Mouse (Mus musculus): ENCODE results near the gene 1700017N19Rik. TPM values are rescaled to one million over a fixed set of nuclear protein-coding genes. Genes with fewer than 3 reads are reported as not detected.

1700017N19Rik gene
- not detected for polyA plus RNA-seq (2014; fragmentation: Illumina TruSeq; extraction: RNeasy Lipid Tissue Mini Kit (QIAGEN cat#74804))

DNA sequence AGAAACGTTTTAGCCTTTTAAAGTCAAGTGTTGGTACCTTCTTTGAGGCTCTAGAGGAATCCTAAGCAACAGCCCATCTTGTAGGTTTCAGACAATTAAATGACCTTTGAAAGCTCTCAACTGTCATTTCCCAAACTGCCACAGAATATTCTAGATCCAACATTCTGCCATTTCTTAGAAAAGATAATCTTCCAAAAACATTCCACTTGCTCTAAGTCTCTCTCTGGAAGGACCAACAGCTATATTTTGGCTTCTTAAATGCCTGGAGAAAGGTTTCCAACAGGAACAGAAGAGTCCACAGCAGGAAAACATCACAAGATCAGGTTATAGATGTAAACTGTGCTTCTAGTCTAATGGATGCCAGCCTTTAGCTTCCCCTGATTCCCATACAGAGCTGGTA is at the start of gene 1700017N19Rik, which contains the start of gene 4930430F08Rik:
1700017N19Rik (plus strand) TSS at position 162 of the 400 bp plus-strand sequence.
4930430F08Rik (minus strand) TSS at position 101 of the 400 bp plus-strand sequence.

Other genes starting within 250 kb of the 1700017N19Rik start
- gene Gm4302, start 249.6 kb upstream of the 1700017N19Rik start, polyA plus RNA-seq (2014; fragmentation: Illumina TruSeq; extraction: RNeasy Lipid Tissue Mini Kit (QIAGEN cat#74804)), result not detected
- gene Gm4303, start 244.5 kb upstream of the 1700017N19Rik start, polyA plus RNA-seq (2014; fragmentation: Illumina TruSeq; extraction: RNeasy Lipid Tissue Mini Kit (QIAGEN cat#74804)), result not detected
- gene Gm4305, start 239.4 kb upstream of the 1700017N19Rik start, polyA plus RNA-seq (2014; fragmentation: Illumina TruSeq; extraction: RNeasy Lipid Tissue Mini Kit (QIAGEN cat#74804)), result not detected
- not detected for gene Gm4307, start 229.1 kb upstream of the 1700017N19Rik start, polyA plus RNA-seq (2014; fragmentation: Illumina TruSeq; extraction: RNeasy Lipid Tissue Mini Kit (QIAGEN cat#74804))
- gene Gm4312, start 207.9 kb upstream of the 1700017N19Rik start, polyA plus RNA-seq (2014; fragmentation: Illumina TruSeq; extraction: RNeasy Lipid Tissue Mini Kit (QIAGEN cat#74804)), result not detected
- gene Tmtc3, start 103.1 kb upstream of the 1700017N19Rik start, polyA plus RNA-seq (2014; fragmentation: Illumina TruSeq; extraction: RNeasy Lipid Tissue Mini Kit (QIAGEN cat#74804)), result 129 TPM
- 33.1 TPM for gene Cep290, start 102.9 kb upstream of the 1700017N19Rik start, polyA plus RNA-seq (2014; fragmentation: Illumina TruSeq; extraction: RNeasy Lipid Tissue Mini Kit (QIAGEN cat#74804))
- 32.0 TPM for gene 4930430F08Rik, start 61 bp upstream of the 1700017N19Rik start, polyA plus RNA-seq (2014; fragmentation: Illumina TruSeq; extraction: RNeasy Lipid Tissue Mini Kit (QIAGEN cat#74804))

All from ovary, adult 10 weeks (tissue).